Mouse (Mus musculus) embryo, embryonic 10.5 days (tissue): ENCODE results near the gene Caly.
A peak's percentile ranks its signal among the peaks of the same experiment; 100 is the strongest.

Source experiments
- DNase-seq: peaks from one replicate; pipeline ENCODE4 v3.0.0-alpha.2; 2015; ENCODE audit warnings: low spot score

Gene Caly

GRCm38 (mm10) chr7:140082242-140082678 lies at the start of gene Caly:
TSS of gene Caly (minus strand) at chr7:140082548.
- DNase-seq = peak; percentile 85

DNA sequence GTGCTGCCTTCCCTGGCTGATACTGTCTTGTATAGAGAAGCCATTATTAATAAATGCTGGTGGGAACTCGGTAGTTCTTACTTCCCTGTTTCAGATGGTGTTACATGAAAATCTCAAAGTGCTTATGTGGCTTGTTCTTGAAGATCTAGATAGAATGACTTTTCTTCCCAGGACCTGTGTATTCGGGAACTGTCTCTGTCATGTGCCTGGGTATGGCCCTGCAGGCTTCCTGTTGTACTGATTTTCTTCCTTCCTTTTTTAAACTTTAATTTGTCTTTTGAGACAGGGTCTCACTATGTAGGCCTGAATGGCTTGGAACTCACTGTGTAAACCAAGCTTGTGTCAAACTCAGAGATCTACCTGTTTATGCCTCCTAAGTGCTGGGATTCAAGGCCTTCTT lies 45.6 kb upstream of the Caly start:
- DNase-seq = no peak

- no peak for DNase-seq
Observed at GRCm38 (mm10) chr7:140126934-140127333, 44.6 kb upstream of the Caly start.

DNA sequence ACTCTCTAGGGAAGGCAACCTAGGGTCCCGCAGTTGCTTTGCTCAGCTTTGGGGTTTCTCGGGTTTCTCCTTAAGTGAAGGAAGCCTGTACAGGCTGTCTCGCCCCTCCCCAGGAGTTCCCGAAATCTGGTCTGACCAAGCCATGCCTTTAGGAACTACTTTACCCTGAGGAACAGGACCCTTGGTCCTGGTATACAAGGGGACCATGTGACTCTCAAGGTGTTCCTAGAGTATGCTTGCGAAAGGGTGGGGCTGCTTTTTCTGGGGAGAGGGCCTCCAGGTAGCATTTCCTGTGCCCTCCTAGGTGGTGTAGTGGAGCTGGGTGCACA lies 43.6 kb upstream of the Caly start:
- no peak for DNase-seq

GRCm38 (mm10) chr7:140125278-140126021 lies 43.1 kb upstream of the Caly start:
- peak; percentile 96 for DNase-seq

- DNase-seq = no peak
Observed at GRCm38 (mm10) chr7:140124382-140124781, 42.0 kb upstream of the Caly start.

- DNase-seq = no peak
Observed at GRCm38 (mm10) chr7:140122765-140123164, 40.4 kb upstream of the Caly start.

DNA sequence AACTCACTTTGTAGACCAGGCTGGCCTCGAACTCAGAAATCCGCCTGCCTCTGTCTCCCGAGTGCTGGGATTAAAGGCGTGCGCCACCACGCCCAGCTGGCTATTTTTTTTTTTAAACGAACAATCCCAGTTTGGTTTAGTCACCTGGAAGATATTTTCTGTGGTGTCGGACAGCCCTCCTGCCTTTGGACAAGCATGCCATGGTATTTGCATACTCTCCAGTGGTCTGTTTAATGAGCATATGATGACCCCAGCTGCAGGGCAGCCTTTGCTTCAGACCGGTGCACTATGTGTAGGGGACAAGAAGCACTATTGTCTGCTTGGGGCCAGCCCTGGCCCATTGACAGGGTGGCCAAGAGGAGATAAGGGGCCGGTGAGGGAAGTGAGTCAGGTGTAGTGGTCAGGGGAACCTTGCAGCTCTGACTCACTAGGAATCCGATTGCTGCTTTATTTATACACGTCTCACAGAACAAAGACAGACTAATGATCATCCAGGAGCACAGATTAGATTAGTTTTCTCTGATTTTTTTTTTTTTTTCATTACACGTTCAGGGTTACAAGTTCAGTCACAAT lies 39.1 kb upstream of the Caly start:
- no peak for DNase-seq

DNA sequence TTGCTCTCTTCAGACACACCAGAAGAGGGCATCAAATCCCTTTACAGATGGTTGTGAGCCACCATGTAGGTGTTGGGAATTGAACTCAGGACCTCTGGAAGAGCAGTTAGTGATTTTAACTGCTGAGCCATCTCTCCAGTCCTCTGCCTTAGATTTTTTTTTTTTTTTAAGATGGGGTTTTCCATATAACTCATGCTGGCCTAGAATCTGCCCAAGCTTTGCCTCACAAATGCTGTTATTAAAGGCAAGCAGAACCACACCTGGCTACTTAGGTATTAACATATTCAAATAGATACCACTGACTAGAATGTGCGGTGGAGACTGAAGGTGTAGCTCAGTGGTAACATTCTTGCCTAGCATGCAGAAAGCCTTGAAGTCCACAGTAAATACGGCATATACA lies 38.1 kb upstream of the Caly start:
- no peak for DNase-seq

DNA sequence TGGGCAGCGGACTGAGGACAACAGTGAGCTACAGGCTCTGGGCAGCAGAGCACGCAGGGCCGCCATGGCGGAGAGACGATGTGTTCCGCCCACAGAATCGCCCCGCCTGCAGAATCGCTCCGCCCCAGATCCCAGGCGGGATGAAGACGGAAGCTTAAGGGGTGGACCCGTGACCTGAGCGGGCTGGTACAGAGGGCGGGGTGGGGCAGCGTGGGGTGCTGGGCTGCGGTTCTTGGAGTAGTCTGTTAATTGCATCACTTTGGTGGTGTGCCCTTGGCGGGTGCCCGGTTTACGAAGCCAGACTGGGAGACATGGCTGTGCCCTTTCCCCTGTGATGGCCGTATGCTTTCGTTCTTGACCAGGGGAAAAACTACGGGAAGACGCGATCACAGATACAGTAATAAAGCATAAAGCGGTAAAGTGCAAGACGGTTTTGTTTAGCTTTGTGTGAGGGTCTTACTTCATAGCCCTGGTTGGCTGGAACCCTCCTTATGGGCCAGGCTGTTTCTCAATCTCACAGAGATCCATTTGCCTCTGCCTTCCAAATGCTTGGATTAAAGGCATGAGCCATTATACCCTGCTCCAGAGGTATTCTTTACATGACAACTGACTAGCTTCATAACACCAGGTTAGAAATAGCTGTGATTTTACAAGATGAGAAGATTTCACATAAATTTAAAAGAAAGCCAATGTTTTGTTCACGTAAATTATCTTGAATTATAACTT lies 34.1 kb upstream of the Caly start, which contains the start of gene Echs1:
Gene Echs1, minus strand, starts transcription at position 148 of the 726 bp plus-strand sequence.
- peak; percentile 92 for DNase-seq

DNA sequence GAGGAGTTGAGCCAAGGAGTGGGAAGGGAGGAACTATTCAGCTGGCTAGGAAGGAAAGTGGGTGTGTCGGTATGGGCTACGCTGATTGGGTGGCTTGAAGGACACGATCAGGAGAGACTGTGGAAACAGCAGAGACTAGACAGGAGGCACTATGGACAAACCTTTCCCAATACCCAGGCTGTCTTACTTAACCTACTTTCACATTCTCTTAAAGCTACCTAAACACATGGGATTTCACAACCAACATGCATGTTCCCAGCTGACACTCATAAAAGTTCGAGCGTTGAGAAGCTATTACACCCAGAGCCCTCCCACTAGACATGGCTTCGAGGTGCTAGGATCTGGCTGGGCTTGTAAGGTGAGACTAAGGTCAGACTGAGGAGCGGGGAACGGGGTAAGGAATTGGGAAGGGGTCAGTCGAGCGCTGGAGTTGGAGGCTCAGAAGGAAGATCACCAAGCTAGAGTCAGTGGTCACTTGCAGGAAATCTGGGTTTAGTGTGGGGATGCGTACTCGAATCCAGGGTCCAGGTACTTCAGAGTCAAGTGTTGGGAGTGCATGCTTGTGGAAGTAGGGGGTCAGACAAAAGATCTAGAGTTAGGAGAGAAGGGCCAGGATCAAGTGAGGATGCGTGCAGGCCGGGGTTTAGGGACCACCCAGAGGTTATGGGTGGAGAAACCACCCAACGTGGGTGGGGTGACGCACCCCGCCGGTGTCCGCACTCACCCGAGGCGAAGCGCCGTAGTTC lies 33.4 kb upstream of the Caly start, which contains the start of gene Paox:
Gene Paox, plus strand, starts transcription at position 217 of the 746 bp plus-strand sequence.
- peak; percentile 53 for DNase-seq

- DNase-seq = no peak
Observed at GRCm38 (mm10) chr7:140111943-140112342, 29.6 kb upstream of the Caly start.

DNA sequence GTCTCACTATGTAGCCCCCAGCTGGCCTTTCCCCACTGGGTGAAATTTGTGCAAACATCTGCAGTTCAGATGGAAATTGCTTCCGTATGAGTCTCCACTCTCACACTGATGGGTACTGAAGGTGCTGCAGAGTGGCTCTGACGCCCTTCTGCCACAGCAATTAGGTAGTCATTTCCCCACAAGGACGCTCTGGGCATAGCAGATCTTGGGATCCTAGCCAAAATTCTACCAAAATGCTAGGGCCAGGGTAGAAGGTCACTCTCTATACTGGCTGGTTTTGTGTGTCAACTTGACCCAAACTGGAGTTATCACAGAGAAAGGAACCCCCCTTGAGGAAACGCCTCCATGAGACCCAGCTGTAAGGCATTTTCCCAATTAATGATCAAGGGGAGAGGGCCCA lies 21.7 kb upstream of the Caly start:
- DNase-seq = no peak

GRCm38 (mm10) chr7:140101993-140102860 lies 19.9 kb upstream of the Caly start, which contains the start of gene Fuom:
TSS of gene Fuom (minus strand) at chr7:140102441.
- DNase-seq = peak; percentile 87

DNA sequence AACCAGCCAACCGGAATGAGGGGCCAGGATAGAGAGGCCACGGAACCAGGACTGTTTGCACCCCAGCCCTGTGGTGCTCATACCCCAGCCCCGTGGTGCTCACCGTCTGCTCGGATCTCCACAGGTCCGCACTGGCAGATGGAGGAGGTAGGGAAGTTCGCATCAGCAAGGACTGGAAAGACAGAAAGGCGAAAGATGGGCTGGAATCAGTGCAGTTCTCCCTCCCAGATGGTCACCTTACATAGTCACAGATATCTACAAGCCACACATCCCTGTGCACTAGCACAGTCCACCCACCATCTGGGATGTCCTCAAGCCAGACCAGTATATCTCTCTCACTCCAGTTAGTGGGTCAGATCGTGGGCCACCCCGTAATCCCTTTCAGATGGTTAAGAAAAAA lies 19.1 kb upstream of the Caly start:
- DNase-seq = no peak

DNA sequence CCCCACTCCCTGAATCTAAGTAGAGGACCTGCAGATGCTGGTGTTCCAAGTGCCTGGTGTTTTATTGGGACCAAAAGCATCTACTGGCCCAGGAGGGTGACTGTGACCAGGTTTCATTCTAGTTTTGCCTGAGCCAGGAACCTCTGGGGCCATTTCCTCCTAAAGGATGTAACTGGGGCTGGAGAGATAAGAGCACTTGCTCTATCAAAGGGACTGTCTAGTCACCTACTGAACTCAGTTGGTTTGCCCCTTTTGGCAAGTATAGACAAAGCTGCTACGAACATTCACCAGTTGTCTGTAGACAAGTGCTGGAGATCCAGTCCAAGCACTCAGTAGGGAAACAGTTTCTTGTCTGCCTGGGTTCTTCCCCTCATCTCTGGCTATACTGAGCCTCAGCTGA lies 16.1 kb upstream of the Caly start:
- no peak for DNase-seq

DNA sequence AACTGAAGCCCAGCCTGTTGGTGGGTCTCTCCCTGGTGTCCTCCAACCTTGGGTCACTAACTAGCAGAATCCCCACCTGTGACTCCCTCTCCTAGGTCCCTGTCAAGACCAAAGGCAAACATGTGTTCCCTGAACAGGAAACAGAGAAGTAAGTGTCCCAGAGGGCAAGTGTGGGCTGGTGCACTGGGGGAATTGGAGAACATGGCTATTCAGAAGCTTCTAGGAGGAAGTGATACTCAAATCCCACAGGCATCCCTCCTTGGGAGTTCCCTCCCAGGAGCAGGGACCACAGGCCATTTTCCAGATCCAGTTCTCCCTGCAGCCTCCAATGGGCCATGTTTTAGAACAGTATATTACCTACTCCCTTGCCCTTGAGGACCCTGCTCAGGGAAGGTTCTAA lies 13.7 kb upstream of the Caly start:
- no peak for DNase-seq

DNA sequence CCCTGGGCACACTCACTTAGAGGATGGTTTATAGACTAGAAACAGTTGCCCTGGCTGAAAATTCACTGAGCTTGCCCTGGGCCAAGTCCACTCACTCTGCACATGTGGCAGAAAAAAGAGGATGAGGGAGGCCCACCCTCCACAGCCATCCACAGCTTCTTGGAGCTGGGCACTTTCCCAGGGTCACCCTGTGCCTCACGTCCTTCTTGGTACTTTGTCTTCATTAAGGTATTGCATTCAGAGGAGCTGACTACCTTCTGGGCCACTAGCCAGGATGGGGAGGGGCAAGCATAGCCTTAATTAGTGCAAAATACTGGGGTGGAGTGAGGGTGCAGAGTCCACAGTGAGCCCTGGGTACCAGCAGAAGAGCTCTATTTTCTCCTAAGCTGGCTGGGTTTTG lies 13.2 kb upstream of the Caly start:
- no peak for DNase-seq

GRCm38 (mm10) chr7:140094954-140095353 lies 12.6 kb upstream of the Caly start:
- DNase-seq = no peak

GRCm38 (mm10) chr7:140092924-140093528 lies 10.7 kb upstream of the Caly start, which contains the start of gene Prap1:
TSS of gene Prap1 (plus strand) at chr7:140093395.
- DNase-seq = no peak

- DNase-seq = no peak
Observed at GRCm38 (mm10) chr7:140090601-140091000, 8.3 kb upstream of the Caly start.
